Mouse (Mus musculus) liver, embryonic 14.5 days (tissue): Measurements from ENCODE around the gene Akt2.

Source experiments
- CTCF ChIP-seq: IDR thresholded peaks from 2 replicates; pipeline ENCODE4 v1.5.1; 2016; ENCODE audit warnings: antibody characterized with exemption, low read depth, control low read depth
- EP300 ChIP-seq: IDR thresholded peaks from 2 replicates; pipeline ENCODE4 v1.6.1; 2016; ENCODE audit warnings: antibody characterized with exemption, low read depth

DNA sequence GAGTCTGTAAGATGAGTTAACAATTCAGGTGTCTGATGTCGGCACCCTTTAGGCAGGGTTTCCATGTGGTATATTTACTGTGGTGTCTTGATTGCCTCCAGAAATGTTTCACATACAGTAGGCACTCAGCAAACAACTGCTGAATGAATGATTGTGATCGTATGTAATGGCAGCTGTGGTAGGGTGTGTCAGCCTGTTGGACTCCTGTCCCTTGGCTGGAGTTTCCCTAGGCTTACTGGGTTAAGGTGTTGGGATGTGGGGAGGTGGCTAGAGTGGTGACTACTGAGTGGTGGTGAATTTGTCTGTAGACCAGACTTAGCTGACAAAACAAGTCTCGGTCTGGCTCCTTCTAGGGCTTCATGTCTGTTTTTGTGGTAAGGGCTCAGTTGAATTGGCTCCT lies 19.0 kb downstream of the Akt2 start:
- TF ChIP-seq CTCF, result no peak
- TF ChIP-seq EP300, result no peak
